Mouse (Mus musculus): Measurements from ENCODE around the gene Gm3415. TPM values are rescaled to one million over a fixed set of nuclear protein-coding genes. Genes with fewer than 3 reads are reported as not detected.
"Not testable (repeated sequence)": the region's sequence is repeated elsewhere in the genome, so short reads cannot be mapped to it uniquely, and the experiment has no call there.

Gene Gm3415
- not detected in 2 replicates for polyA plus RNA-seq (2012; rRNA removed)

- no CpG with 5 or more reads among the region's 3 CpGs for WGBS
- not testable (repeated sequence) for DNase-seq; H3K4me3 ChIP-seq (replicated peaks; ENCODE audit: extremely low read depth, low read depth, low read length)
Observed at GRCm38 (mm10) chr5:146555836-146556235, at the start of gene Gm3415. Gm3415 (plus strand) TSS chr5:146556136.

GRCm38 (mm10) chr5:146513823-146514222 lies 42.1 kb upstream of the Gm3415 start, which contains the start of gene Gm3402:
Gm3402 (plus strand) TSS chr5:146514123.
- not testable (repeated sequence) for H3K4me3 ChIP-seq (replicated peaks; ENCODE audit: extremely low read depth, low read depth, low read length); DNase-seq; H3K4me1 ChIP-seq (ENCODE audit: control insufficient read depth, insufficient read depth, low read length)
- 100% methylated on average over 2 of the region's 5 CpGs for WGBS

More at GRCm38 (mm10) chr5:146555836-146556235, at the start of gene Gm3415:
- not testable (repeated sequence) for H3K4me1 ChIP-seq (ENCODE audit: control insufficient read depth, insufficient read depth, low read length)

GRCm38 (mm10) chr5:146525501-146525900 lies 30.4 kb upstream of the Gm3415 start, which contains the start of gene Gm3404:
Gm3404 (plus strand) TSS chr5:146525801.
- WGBS, result 97% methylated on average over 3 of the region's 3 CpGs
- H3K4me1 ChIP-seq (ENCODE audit: control insufficient read depth, insufficient read depth, low read length); H3K4me3 ChIP-seq (replicated peaks; ENCODE audit: extremely low read depth, low read depth, low read length): not testable (repeated sequence)
- peak; percentile 4 for DNase-seq

GRCm38 (mm10) chr5:146537347-146537746 lies 18.6 kb upstream of the Gm3415 start, which contains the start of gene Gm3409:
Gm3409 (plus strand) TSS chr5:146537647.
- WGBS, result 100% methylated on average over 3 of the region's 3 CpGs
- not testable (repeated sequence) for H3K4me3 ChIP-seq (replicated peaks; ENCODE audit: extremely low read depth, low read depth, low read length); H3K4me1 ChIP-seq (ENCODE audit: control insufficient read depth, insufficient read depth, low read length); DNase-seq

- no peak for TF ChIP-seq POLR2A (IDR thresholded peaks at IDR 0.05; ENCODE audit: borderline replicate concordance, extremely low read depth, low read depth, low read length)
- no peak for TF ChIP-seq CTCF (IDR thresholded peaks at IDR 0.05; ENCODE audit: insufficient read depth, low read length)
- Histone ChIP-seq H3K4me3 (replicated peaks; ENCODE audit: extremely low read depth, low read depth, low read length) (no peak overlapping the region), H3K4me1 (ENCODE audit: control insufficient read depth, insufficient read depth, low read length) (no peaks in the 10 kb centered on the region)
- 93% methylated on average over 1 of the region's 1 CpGs for WGBS
- no peak for DNase-seq
Observed at GRCm38 (mm10) chr5:146564259-146564658, 8.3 kb downstream of the Gm3415 start.

GRCm38 (mm10) chr5:146567054-146567453 lies 11.1 kb downstream of the Gm3415 start:
- DNase-seq, result no peak
- Histone ChIP-seq H3K4me3 (replicated peaks; ENCODE audit: extremely low read depth, low read depth, low read length) (no peak overlapping the region), H3K4me1 (ENCODE audit: control insufficient read depth, insufficient read depth, low read length) (no peaks in the 10 kb centered on the region)
- WGBS, result 56% methylated on average over 4 of the region's 4 CpGs
- no peak for TF ChIP-seq CTCF (IDR thresholded peaks at IDR 0.05; ENCODE audit: insufficient read depth, low read length)
- no peak for TF ChIP-seq POLR2A (IDR thresholded peaks at IDR 0.05; ENCODE audit: borderline replicate concordance, extremely low read depth, low read depth, low read length)

- H3K4me3 ChIP-seq (replicated peaks; ENCODE audit: extremely low read depth, low read depth, low read length); DNase-seq; H3K4me1 ChIP-seq (ENCODE audit: control insufficient read depth, insufficient read depth, low read length): not testable (repeated sequence)
- WGBS, result 69% methylated on average over 6 of the region's 6 CpGs
Observed at GRCm38 (mm10) chr5:146570179-146570578, 14.2 kb downstream of the Gm3415 start.

GRCm38 (mm10) chr5:146571830-146572734 lies 16.1 kb downstream of the Gm3415 start:
- H3K4me3 ChIP-seq (replicated peaks; ENCODE audit: extremely low read depth, low read depth, low read length); H3K4me1 ChIP-seq (ENCODE audit: control insufficient read depth, insufficient read depth, low read length); DNase-seq: not testable (repeated sequence)
- 57% methylated on average over 6 of the region's 6 CpGs for WGBS

- H3K4me3 ChIP-seq (replicated peaks; ENCODE audit: extremely low read depth, low read depth, low read length); H3K4me1 ChIP-seq (ENCODE audit: control insufficient read depth, insufficient read depth, low read length); DNase-seq: not testable (repeated sequence)
- 87% methylated on average over 4 of the region's 4 CpGs for WGBS
Observed at GRCm38 (mm10) chr5:146572735-146573042, 16.8 kb downstream of the Gm3415 start.

- no peak for TF ChIP-seq POLR2A (IDR thresholded peaks at IDR 0.05; ENCODE audit: borderline replicate concordance, extremely low read depth, low read depth, low read length)
- 0 out of 2 replicates have a peak, but pooled peaks have one; percentile 3 for TF ChIP-seq CTCF (IDR thresholded peaks at IDR 0.05; ENCODE audit: insufficient read depth, low read length)
- Histone ChIP-seq H3K4me1 (ENCODE audit: control insufficient read depth, insufficient read depth, low read length) (no peaks in the 10 kb centered on the region), H3K4me3 (replicated peaks; ENCODE audit: extremely low read depth, low read depth, low read length) (no peak overlapping the region)
- whole genome bisulfite sequencing, result 88% methylated on average over 3 of the region's 3 CpGs
- DNase-seq, result no peak
Observed at GRCm38 (mm10) chr5:146576668-146577067, 20.7 kb downstream of the Gm3415 start.

GRCm38 (mm10) chr5:146584156-146584477 lies 28.2 kb downstream of the Gm3415 start:
- Histone ChIP-seq H3K4me3 (replicated peaks; ENCODE audit: extremely low read depth, low read depth, low read length) (no peak overlapping the region), H3K4me1 (ENCODE audit: control insufficient read depth, insufficient read depth, low read length) (no peaks in the 10 kb centered on the region)
- 7% methylated on average over 10 of the region's 10 CpGs for WGBS
- TF ChIP-seq POLR2A (IDR thresholded peaks at IDR 0.05; ENCODE audit: borderline replicate concordance, extremely low read depth, low read depth, low read length), result no peak
- no peak for TF ChIP-seq CTCF (IDR thresholded peaks at IDR 0.05; ENCODE audit: insufficient read depth, low read length)
- DNase-seq, result no peak
